Comparison of ENCODE assay signal across 19 mouse cellular contexts in genomic region chr5:123914852-123915251, GRCm38 (mm10). TPM values are rescaled to one million over a fixed set of nuclear protein-coding genes. Genes with fewer than 3 reads are reported as not detected.
DNase-seq lines count a peak whose midpoint lies in the region; ATAC-seq and TF ChIP-seq lines count a peak whose summit lies in the region.
"Had no signal": no experiment of that assay in that cellular context is flagged by ENCODE, and none has a peak within 500 bp of the region (broad histone marks: within the 10 kb centered on the region; RNA-seq: fewer than 3 reads in every experiment).

No protein-coding gene starts in this region.

- H3K9ac ChIP-seq in hindbrain, embryonic 16.5 days (ENCODE audit: low read depth, low read length), result no peak overlapping the region
- H3K9ac ChIP-seq: embryonic facial prominence, embryonic 15.5 days; liver, embryonic 12.5 days had no signal

- WGBS in thymus, adult 2 months, result 17% methylated on average over 3 of the region's 3 CpGs
- 92% methylated on average over 3 of the region's 3 CpGs for WGBS in limb, embryonic 10.5 days
- 91% methylated on average over 3 of the region's 3 CpGs for WGBS in hindbrain, embryonic 16.5 days

- peaks cover 23% of the 10 kb centered on the region for H3K36me3 ChIP-seq in thymus, adult 2 months (ENCODE audit: control insufficient read depth, insufficient read depth, low read length)
- H3K36me3 ChIP-seq in limb, embryonic 10.5 days, result peaks cover 98% of the 10 kb centered on the region
- peaks cover 24% of the 10 kb centered on the region for H3K36me3 ChIP-seq in hindbrain, embryonic 16.5 days (ENCODE audit: control insufficient read depth, insufficient read depth, low read length)

- no peaks in the 10 kb centered on the region for H3K9me3 ChIP-seq in limb, embryonic 10.5 days (replicated peaks)
- H3K9me3 ChIP-seq in hindbrain, embryonic 16.5 days (ENCODE audit: control insufficient read depth, low read length), result no peaks in the 10 kb centered on the region
- H3K9me3 ChIP-seq: embryonic facial prominence, embryonic 15.5 days; liver, embryonic 12.5 days had no signal

- peaks cover 15% of the 10 kb centered on the region for H3K4me1 ChIP-seq in thymus, adult 2 months (replicated peaks; ENCODE audit: control insufficient read depth, insufficient read depth, low read length)
- H3K4me1 ChIP-seq in limb, embryonic 10.5 days, result no peaks in the 10 kb centered on the region
- H3K4me1 ChIP-seq in hindbrain, embryonic 16.5 days (ENCODE audit: control insufficient read depth, insufficient read depth, low read depth, low read length), result no peaks in the 10 kb centered on the region
- H3K4me1 ChIP-seq: embryonic facial prominence, embryonic 15.5 days had no signal

- TF ChIP-seq POLR2A in thymus, adult 2 months (IDR thresholded peaks at IDR 0.05; ENCODE audit: control insufficient read depth, extremely low read depth, insufficient read depth, low read length, poor library complexity), result no peak

- no peak for ATAC-seq in hindbrain, embryonic 16.5 days
- ATAC-seq: forebrain, embryonic 14.5 days; liver, embryonic 12.5 days had no signal

- TF ChIP-seq CTCF in thymus, adult 2 months (IDR thresholded peaks at IDR 0.05; ENCODE audit: borderline replicate concordance, control insufficient read depth, extremely low read depth, insufficient read depth, low read length, poor library complexity), result no peak

- H3K27ac ChIP-seq in thymus, adult 2 months (ENCODE audit: control insufficient read depth, insufficient read depth, low read length), result peak overlapping the region; percentile 14; the same call in 1 of the 2 replicates
- H3K27ac ChIP-seq in limb, embryonic 10.5 days, result no peak overlapping the region
- no peak overlapping the region for H3K27ac ChIP-seq in hindbrain, embryonic 16.5 days (ENCODE audit: low read depth, low read length)
- H3K27ac ChIP-seq: embryonic facial prominence, embryonic 15.5 days; liver, embryonic 12.5 days had no signal

- no peak for DNase-seq in thymus, adult 2 months
- DNase-seq in thymus, postnatal 14 days, result no peak
- DNase-seq in adrenal gland, adult 2 months, result peak; percentile 79
- DNase-seq in induced T-regulatory cell, adult 2 months (ENCODE audit: low read depth), result peak; percentile 72
- no peak for DNase-seq in limb, embryonic 10.5 days (ENCODE audit: low spot score)
- no peak for DNase-seq in layer of hippocampus, adult 9-11 months
- DNase-seq: cerebellum, adult 8-10 months; heart, adult 18-20 months; layer of hippocampus, postnatal 36 days; right cerebral cortex, adult 18-20 months; spleen, adult 18-20 months had no signal

- no peaks in the 10 kb centered on the region for H3K27me3 ChIP-seq in thymus, adult 2 months (ENCODE audit: control insufficient read depth, insufficient read depth, low read length)
- H3K27me3 ChIP-seq in limb, embryonic 10.5 days (ENCODE audit: low read depth, poor library complexity, severe bottlenecking), result no peaks in the 10 kb centered on the region
- H3K27me3 ChIP-seq in hindbrain, embryonic 16.5 days (replicated peaks; ENCODE audit: control insufficient read depth, insufficient read depth, low read length), result no peaks in the 10 kb centered on the region
- H3K27me3 ChIP-seq: embryonic facial prominence, embryonic 15.5 days; liver, embryonic 12.5 days had no signal

- H3K4me2 ChIP-seq in hindbrain, embryonic 16.5 days (ENCODE audit: low read length), result no peak overlapping the region
- H3K4me2 ChIP-seq: embryonic facial prominence, embryonic 15.5 days; liver, embryonic 12.5 days had no signal

- H3K4me3 ChIP-seq in thymus, adult 2 months (ENCODE audit: control insufficient read depth, insufficient read depth, low read length), result no peak overlapping the region
- no peak overlapping the region for H3K4me3 ChIP-seq in limb, embryonic 10.5 days
- H3K4me3 ChIP-seq in hindbrain, embryonic 16.5 days (ENCODE audit: low read length), result no peak overlapping the region
- H3K4me3 ChIP-seq: embryonic facial prominence, embryonic 15.5 days; liver, embryonic 12.5 days had no signal

RNA-seq across cellular contexts. Expression of gene Denr, which starts 7.9 kb away (rescaled TPM):
- polyA plus RNA-seq in thymus, adult 2 months (2012; rRNA removed), result 9.7 and 11.8 TPM in 2 replicates
- total RNA-seq in adrenal gland, adult 2 months (2021), result 10 to 100 TPM; 80.5 to 93.0 TPM
- 7.8 and 10.7 TPM in 2 replicates for polyA plus RNA-seq in adrenal gland, adult 2 months (2012; rRNA removed)
- polyA plus RNA-seq in limb, embryonic 10.5 days (2016; fragmentation: Nextera tagmentation; extraction: Ambion mirVana), result 179 and 186 TPM in 2 replicates
- 105 and 112 TPM in 2 replicates for polyA plus RNA-seq in hindbrain, embryonic 16.5 days (2015; fragmentation: Nextera tagmentation; extraction: Ambion mirVana)

RNA-seq across cellular contexts. Expression of gene Gm43518, which starts 12.4 kb away (rescaled TPM):
- 0.42 and 0.62 TPM in 2 replicates for polyA plus RNA-seq in thymus, adult 2 months (2012; rRNA removed)
- total RNA-seq in adrenal gland, adult 2 months (2021), result 1 to 10 TPM; 1.9 to 2.0 TPM
- polyA plus RNA-seq in adrenal gland, adult 2 months (2012; rRNA removed), result not detected in 2 replicates
- 1.3 and 3.2 TPM in 2 replicates for polyA plus RNA-seq in limb, embryonic 10.5 days (2016; fragmentation: Nextera tagmentation; extraction: Ambion mirVana)
- 3.7 and 4.9 TPM in 2 replicates for polyA plus RNA-seq in hindbrain, embryonic 16.5 days (2015; fragmentation: Nextera tagmentation; extraction: Ambion mirVana)
- polyA plus RNA-seq: C2C12; large intestine, adult 2 months had no signal

RNA-seq across cellular contexts. Expression of gene Ccdc62, which starts 15.6 kb away (rescaled TPM):
- 2.3 and 3.8 TPM in 2 replicates for polyA plus RNA-seq in thymus, adult 2 months (2012; rRNA removed)
- 1 to 10 TPM; 2.4 to 5.7 TPM for total RNA-seq in adrenal gland, adult 2 months (2021)
- 2.4 and 3.2 TPM in 2 replicates for polyA plus RNA-seq in adrenal gland, adult 2 months (2012; rRNA removed)
- 4.0 and 6.2 TPM in 2 replicates for polyA plus RNA-seq in limb, embryonic 10.5 days (2016; fragmentation: Nextera tagmentation; extraction: Ambion mirVana)
- polyA plus RNA-seq in hindbrain, embryonic 16.5 days (2015; fragmentation: Nextera tagmentation; extraction: Ambion mirVana), result 4.2 and 5.7 TPM in 2 replicates

RNA-seq across cellular contexts. Expression of gene Hcar1, which starts 35.0 kb away (rescaled TPM):
- polyA plus RNA-seq in thymus, adult 2 months (2012; rRNA removed), result 3.1 and 4.7 TPM in 2 replicates
- total RNA-seq in adrenal gland, adult 2 months (2021), result 10 to 100 TPM in 1 of 2 experiments, 1 to 10 TPM in 1; 6.1 to 26.6 TPM
- 13.9 and 25.3 TPM in 2 replicates for polyA plus RNA-seq in adrenal gland, adult 2 months (2012; rRNA removed)
- not detected in 2 replicates for polyA plus RNA-seq in limb, embryonic 10.5 days (2016; fragmentation: Nextera tagmentation; extraction: Ambion mirVana)
- 0.91 and 0.94 TPM in 2 replicates for polyA plus RNA-seq in hindbrain, embryonic 16.5 days (2015; fragmentation: Nextera tagmentation; extraction: Ambion mirVana)

RNA-seq across cellular contexts. Expression of gene Hcar2, which starts 49.6 kb away (rescaled TPM):
- polyA plus RNA-seq in thymus, adult 2 months (2012; rRNA removed), result 2.7 and 3.0 TPM in 2 replicates
- total RNA-seq in adrenal gland, adult 2 months (2021), result 1 to 10 TPM; 2.1 to 7.9 TPM
- 2.8 and 8.9 TPM in 2 replicates for polyA plus RNA-seq in adrenal gland, adult 2 months (2012; rRNA removed)
- not detected in 2 replicates for polyA plus RNA-seq in limb, embryonic 10.5 days (2016; fragmentation: Nextera tagmentation; extraction: Ambion mirVana)
- polyA plus RNA-seq in hindbrain, embryonic 16.5 days (2015; fragmentation: Nextera tagmentation; extraction: Ambion mirVana), result not detected in 2 replicates
- total RNA-seq: left cerebral cortex, postnatal 36 days had no signal
- polyA plus RNA-seq: C2C12; forebrain, embryonic 14.5 days; kidney, embryonic 14.5 days had no signal

Comparison
In these comparisons a context has a peak if more than half of its experiments do, and no peak if none do; other contexts are left out.
1. DNase-seq: peak in adrenal gland, adult 2 months (single experiment) and induced T-regulatory cell, adult 2 months (single experiment); none in thymus, adult 2 months (single experiment), thymus, postnatal 14 days (single experiment), limb, embryonic 10.5 days (single experiment) and layer of hippocampus, adult 9-11 months (single experiment).